Mouse (Mus musculus): ENCODE data around the gene Igf1r. TPM values are rescaled to one million over a fixed set of nuclear protein-coding genes. Genes with fewer than 3 reads are reported as not detected.

Igf1r gene
- polyA plus RNA-seq, 1 experiment from 2014 or later = 10.2 TPM

GRCm38 (mm10) chr7:67924215-67924614 is 28.4 kb upstream of the Igf1r start:
- Histone ChIP-seq H3K9me3 (ENCODE audit: control insufficient read depth, low read length) (no peaks in the 10 kb centered on the region), H3K9ac (ENCODE audit: low read depth, low read length) (no peak overlapping the region), H3K4me2 (no peak overlapping the region), H3K27me3 (replicated peaks; ENCODE audit: control insufficient read depth, insufficient read depth, low read length) (no peaks in the 10 kb centered on the region), H3K4me3 (ENCODE audit: low read depth, low read length) (no peak overlapping the region), H3K27ac (ENCODE audit: low read depth, low read length) (no peak overlapping the region), H3K4me1 (replicated peaks; ENCODE audit: control insufficient read depth, insufficient read depth, low read length) (no peaks in the 10 kb centered on the region), H3K36me3 (ENCODE audit: control insufficient read depth, insufficient read depth, low read length) (no peaks in the 10 kb centered on the region)
- 46% methylated on average over 2 of the region's 2 CpGs for WGBS
- no peak for ATAC-seq (replicated peaks; ENCODE audit: low FRiP score)
- no peak for DNase-seq (ENCODE audit: low spot score)

GRCm38 (mm10) chr7:67930132-67930531 is 22.5 kb upstream of the Igf1r start:
- H3K27ac ChIP-seq (ENCODE audit: low read depth, low read length) = no peak overlapping the region
- H3K4me2 ChIP-seq = no peak overlapping the region
- H3K4me1 ChIP-seq (replicated peaks; ENCODE audit: control insufficient read depth, insufficient read depth, low read length) = no peaks in the 10 kb centered on the region
- DNase-seq (ENCODE audit: low spot score) (no peak), ATAC-seq (replicated peaks; ENCODE audit: low FRiP score) (no peak)
- H3K4me3 ChIP-seq (ENCODE audit: low read depth, low read length) = no peak overlapping the region
- H3K27me3 ChIP-seq (replicated peaks; ENCODE audit: control insufficient read depth, insufficient read depth, low read length) = no peaks in the 10 kb centered on the region
- WGBS = 45% methylated on average over 3 of the region's 3 CpGs
- H3K36me3 ChIP-seq (ENCODE audit: control insufficient read depth, insufficient read depth, low read length) = no peaks in the 10 kb centered on the region
- no peaks in the 10 kb centered on the region for H3K9me3 ChIP-seq (ENCODE audit: control insufficient read depth, low read length)
- no peak overlapping the region for H3K9ac ChIP-seq (ENCODE audit: low read depth, low read length)

- H3K9me3 ChIP-seq (ENCODE audit: control insufficient read depth, low read length) = no peaks in the 10 kb centered on the region
- 77% methylated on average over 7 of the region's 7 CpGs for WGBS
- no peak overlapping the region for H3K27ac ChIP-seq (ENCODE audit: low read depth, low read length)
- no peak overlapping the region for H3K4me2 ChIP-seq
- no peaks in the 10 kb centered on the region for H3K36me3 ChIP-seq (ENCODE audit: control insufficient read depth, insufficient read depth, low read length)
- DNase-seq (ENCODE audit: low spot score) = no peak
- no peaks in the 10 kb centered on the region for H3K4me1 ChIP-seq (replicated peaks; ENCODE audit: control insufficient read depth, insufficient read depth, low read length)
- H3K9ac ChIP-seq (ENCODE audit: low read depth, low read length) = no peak overlapping the region
- no peaks in the 10 kb centered on the region for H3K27me3 ChIP-seq (replicated peaks; ENCODE audit: control insufficient read depth, insufficient read depth, low read length)
- no peak for ATAC-seq (replicated peaks; ENCODE audit: low FRiP score)
- H3K4me3 ChIP-seq (ENCODE audit: low read depth, low read length) = no peak overlapping the region
Measured at GRCm38 (mm10) chr7:67936801-67937200, 15.8 kb upstream of the Igf1r start.

- DNase-seq (ENCODE audit: low spot score) = no peak
Measured at GRCm38 (mm10) chr7:67943805-67944204, 8.8 kb upstream of the Igf1r start.

GRCm38 (mm10) chr7:67946901-67947300 is 5.7 kb upstream of the Igf1r start:
- no peaks in the 10 kb centered on the region for H3K36me3 ChIP-seq (ENCODE audit: control insufficient read depth, insufficient read depth, low read length)
- no peaks in the 10 kb centered on the region for H3K27me3 ChIP-seq (replicated peaks; ENCODE audit: control insufficient read depth, insufficient read depth, low read length)
- H3K9me3 ChIP-seq (ENCODE audit: control insufficient read depth, low read length) = no peaks in the 10 kb centered on the region
- H3K4me3 ChIP-seq (ENCODE audit: low read depth, low read length) = no peak overlapping the region
- H3K4me2 ChIP-seq = no peak overlapping the region
- DNase-seq (ENCODE audit: low spot score) (no peak), ATAC-seq (replicated peaks; ENCODE audit: low FRiP score) (no peak)
- H3K9ac ChIP-seq (ENCODE audit: low read depth, low read length) = no peak overlapping the region
- no peak overlapping the region for H3K27ac ChIP-seq (ENCODE audit: low read depth, low read length)
- H3K4me1 ChIP-seq (replicated peaks; ENCODE audit: control insufficient read depth, insufficient read depth, low read length) = no peaks in the 10 kb centered on the region
- WGBS = 38% methylated on average over 1 of the region's 1 CpGs

More at GRCm38 (mm10) chr7:67943805-67944204, 8.8 kb upstream of the Igf1r start:
- WGBS = 56% methylated on average over 9 of the region's 9 CpGs
- H3K4me3 ChIP-seq (ENCODE audit: low read depth, low read length) = no peak overlapping the region
- H3K4me2 ChIP-seq = no peak overlapping the region
- H3K9me3 ChIP-seq (ENCODE audit: control insufficient read depth, low read length) = no peaks in the 10 kb centered on the region
- H3K27ac ChIP-seq (ENCODE audit: low read depth, low read length) = no peak overlapping the region
- H3K36me3 ChIP-seq (ENCODE audit: control insufficient read depth, insufficient read depth, low read length) = no peaks in the 10 kb centered on the region
- H3K4me1 ChIP-seq (replicated peaks; ENCODE audit: control insufficient read depth, insufficient read depth, low read length) = no peaks in the 10 kb centered on the region
- no peak overlapping the region for H3K9ac ChIP-seq (ENCODE audit: low read depth, low read length)
- no peak for ATAC-seq (replicated peaks; ENCODE audit: low FRiP score)
- no peaks in the 10 kb centered on the region for H3K27me3 ChIP-seq (replicated peaks; ENCODE audit: control insufficient read depth, insufficient read depth, low read length)

GRCm38 (mm10) chr7:67950346-67950814 is 2.2 kb upstream of the Igf1r start:
- ATAC-seq (replicated peaks; ENCODE audit: low FRiP score) (no peak), DNase-seq (ENCODE audit: low spot score) (no peak)
- Histone ChIP-seq H3K9ac (ENCODE audit: low read depth, low read length) (peak overlapping the region; percentile 90), H3K36me3 (ENCODE audit: control insufficient read depth, insufficient read depth, low read length) (no peaks in the 10 kb centered on the region), H3K27ac (ENCODE audit: low read depth, low read length) (peak overlapping the region; percentile 97), H3K4me1 (replicated peaks; ENCODE audit: control insufficient read depth, insufficient read depth, low read length) (peaks cover 16% of the 10 kb centered on the region), H3K27me3 (replicated peaks; ENCODE audit: control insufficient read depth, insufficient read depth, low read length) (no peaks in the 10 kb centered on the region), H3K9me3 (ENCODE audit: control insufficient read depth, low read length) (no peaks in the 10 kb centered on the region), H3K4me3 (ENCODE audit: low read depth, low read length) (peak overlapping the region; percentile 89), H3K4me2 (peak overlapping the region; percentile 95)
- under 1% methylated on average over 22 of the region's 24 CpGs for WGBS

GRCm38 (mm10) chr7:67950815-67951531 is 1.7 kb upstream of the Igf1r start:
- Histone ChIP-seq H3K27me3 (replicated peaks; ENCODE audit: control insufficient read depth, insufficient read depth, low read length) (no peaks in the 10 kb centered on the region), H3K4me1 (replicated peaks; ENCODE audit: control insufficient read depth, insufficient read depth, low read length) (peaks cover 18% of the 10 kb centered on the region), H3K9me3 (ENCODE audit: control insufficient read depth, low read length) (no peaks in the 10 kb centered on the region), H3K36me3 (ENCODE audit: control insufficient read depth, insufficient read depth, low read length) (no peaks in the 10 kb centered on the region), H3K4me3 (ENCODE audit: low read depth, low read length) (peak overlapping the region; percentile 89), H3K27ac (ENCODE audit: low read depth, low read length) (peak overlapping the region; percentile 97), H3K4me2 (peak overlapping the region; percentile 95), H3K9ac (ENCODE audit: low read depth, low read length) (peak overlapping the region; percentile 90)
- peak; percentile 75 for ATAC-seq (replicated peaks; ENCODE audit: low FRiP score)
- under 1% methylated on average over 66 of the region's 71 CpGs for WGBS
- peak; percentile 91 for DNase-seq (ENCODE audit: low spot score)

GRCm38 (mm10) chr7:67951532-67952035 is 1.0 kb upstream of the Igf1r start:
- DNase-seq (ENCODE audit: low spot score) = peak; percentile 89
- Histone ChIP-seq H3K9me3 (ENCODE audit: control insufficient read depth, low read length) (no peaks in the 10 kb centered on the region), H3K4me3 (ENCODE audit: low read depth, low read length) (peak overlapping the region; percentile 89), H3K36me3 (ENCODE audit: control insufficient read depth, insufficient read depth, low read length) (no peaks in the 10 kb centered on the region), H3K27me3 (replicated peaks; ENCODE audit: control insufficient read depth, insufficient read depth, low read length) (no peaks in the 10 kb centered on the region), H3K9ac (ENCODE audit: low read depth, low read length) (peak overlapping the region; percentile 90), H3K4me1 (replicated peaks; ENCODE audit: control insufficient read depth, insufficient read depth, low read length) (peaks cover 22% of the 10 kb centered on the region), H3K4me2 (peak overlapping the region; percentile 95), H3K27ac (ENCODE audit: low read depth, low read length) (peak overlapping the region; percentile 97)
- ATAC-seq (replicated peaks; ENCODE audit: low FRiP score) = peak; percentile 80
- under 1% methylated on average over 61 of the region's 73 CpGs for WGBS

Measured in liver, embryonic 11.5 days (tissue).